ENCODE assay signal across 16 mouse cellular contexts in genomic region chr17:33484020-33484419, GRCm38 (mm10). TPM values are rescaled to one million over a fixed set of nuclear protein-coding genes. Genes with fewer than 3 reads are reported as not detected.
DNase-seq lines count a peak whose midpoint lies in the region; ATAC-seq lines count a peak whose summit lies in the region.
"Had no signal": no experiment of that assay in that cellular context is flagged by ENCODE, and none has a peak within 500 bp of the region (broad histone marks: within the 10 kb centered on the region; RNA-seq: fewer than 3 reads in every experiment).

No protein-coding gene starts in this region.

- peak; percentile 100 for ATAC-seq in CD4-positive, CD25-positive, alpha-beta regulatory T cell, adult 4 months
- ATAC-seq in inflammation-experienced regulatory T-cells, adult 6 months: peak; percentile 70
- peak; percentile 72; the same call in 1 of the 2 replicates for ATAC-seq in neutrophil, adult 5-6 weeks (ENCODE audit: extremely low read depth, insufficient number of reproducible peaks, low FRiP score, poor library complexity, severe bottlenecking)
- no peak for ATAC-seq in forebrain, embryonic 13.5 days

- no peaks in the 10 kb centered on the region for H3K27me3 ChIP-seq in forebrain, embryonic 13.5 days

- DNase-seq in 3134 (ENCODE audit: extremely low read depth, insufficient read length, low spot score) (peak; percentile 40), liver (no peak)
- no peak for DNase-seq in urinary bladder, postnatal 10 days (ENCODE audit: low spot score)
- DNase-seq in testis, postnatal 14 days (ENCODE audit: low spot score): no peak
- DNase-seq: cerebellum, adult 2 months; heart, postnatal 4 days; kidney, adult 9 months had no signal

- no peak overlapping the region for H3K9ac ChIP-seq in forebrain, embryonic 13.5 days
- H3K9ac ChIP-seq: liver, embryonic 14.5 days had no signal

- H3K4me3 ChIP-seq in forebrain, embryonic 13.5 days: no peak overlapping the region

- 63% methylated on average over 6 of the region's 6 CpGs for WGBS in forebrain, embryonic 13.5 days

- no peak overlapping the region for H3K4me2 ChIP-seq in forebrain, embryonic 13.5 days

- H3K27ac ChIP-seq in forebrain, embryonic 13.5 days: no peak overlapping the region
- H3K27ac ChIP-seq: liver, embryonic 14.5 days had no signal

- H3K9me3 ChIP-seq in forebrain, embryonic 13.5 days (replicated peaks): no peaks in the 10 kb centered on the region

- H3K36me3 ChIP-seq in forebrain, embryonic 13.5 days (ENCODE audit: poor library complexity, severe bottlenecking): no peaks in the 10 kb centered on the region

- H3K4me1 ChIP-seq in forebrain, embryonic 13.5 days: peaks cover 4% of the 10 kb centered on the region; the same call in 1 of the 2 replicates

RNA-seq across cellular contexts. Expression of gene Adamts10, which starts 40.0 kb away (rescaled TPM):
- polyA plus RNA-seq in CD4-positive, CD25-positive, alpha-beta regulatory T cell, adult 4 months (2017; shearing (Covaris generic)): 10 to 100 TPM; 53.9 to 80.8 TPM
- polyA plus RNA-seq in inflammation-experienced regulatory T-cells, adult 6 months (2017; shearing (Covaris generic)): 10 to 100 TPM; 47.1 to 61.9 (median 61.1) TPM
- total RNA-seq in neutrophil, adult 5-6 weeks (2017): 62.0 and 78.5 TPM in 2 replicates
- polyA plus RNA-seq in forebrain, embryonic 13.5 days (2015; fragmentation: Nextera tagmentation; extraction: Ambion mirVana): 36.5 and 37.3 TPM in 2 replicates

RNA-seq across cellular contexts. Expression of gene Actl9, which starts 51.3 kb away (rescaled TPM):
- polyA plus RNA-seq in CD4-positive, CD25-positive, alpha-beta regulatory T cell, adult 4 months (2017; shearing (Covaris generic)): not detected
- polyA plus RNA-seq in inflammation-experienced regulatory T-cells, adult 6 months (2017; shearing (Covaris generic)): not detected
- total RNA-seq in neutrophil, adult 5-6 weeks (2017): not detected in 2 replicates
- not detected in 2 replicates for polyA plus RNA-seq in forebrain, embryonic 13.5 days (2015; fragmentation: Nextera tagmentation; extraction: Ambion mirVana)
- total RNA-seq: ES-E14; heart, postnatal 4 days; layer of hippocampus, adult 18-20 months; megakaryocyte-erythroid progenitor cell, adult 5-6 weeks had no signal
- polyA plus RNA-seq: small intestine, adult 2 months had no signal
